ENCODE assay signal across 14 mouse cellular contexts in the genomic region with DNA sequence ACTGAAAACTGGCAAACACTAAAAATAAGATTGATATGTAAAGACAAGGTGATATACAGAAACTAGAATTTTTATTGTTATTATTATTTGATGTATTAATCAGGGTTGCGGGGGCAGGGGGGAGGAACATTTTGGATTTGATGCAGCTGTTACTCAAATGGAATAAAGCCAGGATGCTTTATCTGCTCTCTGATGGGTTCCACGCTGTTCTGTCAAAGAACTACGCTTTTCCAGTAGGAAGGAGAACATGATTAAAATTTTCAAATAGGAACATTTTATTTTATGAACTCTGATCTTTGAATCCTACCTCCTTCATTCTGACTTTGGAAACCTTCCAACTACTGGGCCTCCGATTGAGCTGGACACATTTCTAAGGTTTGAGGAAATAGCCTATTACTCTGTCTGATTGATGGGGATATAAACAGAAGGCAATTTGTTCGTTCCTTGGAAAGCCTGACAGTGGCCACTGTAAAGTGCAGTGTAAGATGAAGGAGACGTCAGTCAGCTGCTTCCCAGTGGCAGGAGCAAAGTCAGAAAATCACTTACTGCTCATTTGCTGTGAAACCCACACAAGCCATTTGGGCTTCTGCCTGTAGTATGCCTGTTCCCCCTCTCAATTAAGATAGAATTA.
DNase-seq lines count a peak whose midpoint lies in the region; ATAC-seq and TF ChIP-seq lines count a peak whose summit lies in the region.
"Had no signal": no experiment of that assay in that cellular context is flagged by ENCODE, and none has a peak within 500 bp of the region (broad histone marks: within the 10 kb centered on the region; RNA-seq: fewer than 3 reads in every experiment).

No protein-coding gene starts in this region.

- H3K36me3 ChIP-seq in lung, embryonic 14.5 days (ENCODE audit: insufficient read depth) = no peaks in the 10 kb centered on the region
- no peaks in the 10 kb centered on the region for H3K36me3 ChIP-seq in lung, postnatal 0 days (ENCODE audit: insufficient read depth, low read length)
- H3K36me3 ChIP-seq in forebrain, postnatal 0 days (ENCODE audit: insufficient read depth) = no peaks in the 10 kb centered on the region

- no peak overlapping the region for H3K27ac ChIP-seq in lung, embryonic 14.5 days (ENCODE audit: low read depth)
- H3K27ac ChIP-seq in lung, postnatal 0 days (ENCODE audit: low read length) = no peak overlapping the region
- no peak overlapping the region for H3K27ac ChIP-seq in forebrain, postnatal 0 days (ENCODE audit: low read depth, low read length)
- no peak overlapping the region for H3K27ac ChIP-seq in cerebellum, adult 2 months (ENCODE audit: insufficient read depth, low read length)
- H3K27ac ChIP-seq: heart, adult 2 months had no signal

- H3K9me3 ChIP-seq in lung, embryonic 14.5 days (ENCODE audit: low read depth, low read length) = no peaks in the 10 kb centered on the region
- H3K9me3 ChIP-seq in lung, postnatal 0 days (ENCODE audit: low read length) = no peaks in the 10 kb centered on the region
- no peaks in the 10 kb centered on the region for H3K9me3 ChIP-seq in forebrain, postnatal 0 days (ENCODE audit: low read length)

- H3K4me1 ChIP-seq in lung, embryonic 14.5 days (ENCODE audit: insufficient read depth) = no peaks in the 10 kb centered on the region
- H3K4me1 ChIP-seq in lung, postnatal 0 days (ENCODE audit: insufficient read depth, low read depth, low read length) = no peaks in the 10 kb centered on the region
- H3K4me1 ChIP-seq in forebrain, postnatal 0 days (ENCODE audit: insufficient read depth) = no peaks in the 10 kb centered on the region
- H3K4me1 ChIP-seq in cerebellum, adult 2 months (ENCODE audit: control insufficient read depth, insufficient read depth, low read length) = no peaks in the 10 kb centered on the region

- 26% methylated on average over 6 of the region's 6 CpGs for WGBS in lung, embryonic 14.5 days
- 37% methylated on average over 6 of the region's 6 CpGs for WGBS in lung, postnatal 0 days
- WGBS in forebrain, postnatal 0 days = 36% methylated on average over 6 of the region's 6 CpGs
- 16% methylated on average over 6 of the region's 6 CpGs for WGBS in cerebellum, adult 2 months

- no peak overlapping the region for H3K4me3 ChIP-seq in lung, embryonic 14.5 days (ENCODE audit: low read depth, low read length)
- no peak overlapping the region for H3K4me3 ChIP-seq in lung, postnatal 0 days (ENCODE audit: low read depth, low read length)
- H3K4me3 ChIP-seq in forebrain, postnatal 0 days (ENCODE audit: low read depth, low read length) = no peak overlapping the region
- no peak overlapping the region for H3K4me3 ChIP-seq in cerebellum, adult 2 months (replicated peaks; ENCODE audit: insufficient read depth, low read depth, low read length)
- H3K4me3 ChIP-seq: heart, adult 2 months had no signal

- H3K27me3 ChIP-seq in lung, embryonic 14.5 days (ENCODE audit: insufficient read depth, low read length) = no peaks in the 10 kb centered on the region
- H3K27me3 ChIP-seq in lung, postnatal 0 days (replicated peaks; ENCODE audit: insufficient read depth, low read length) = no peaks in the 10 kb centered on the region
- no peaks in the 10 kb centered on the region for H3K27me3 ChIP-seq in forebrain, postnatal 0 days (ENCODE audit: insufficient read depth, low read length)
- no peaks in the 10 kb centered on the region for H3K27me3 ChIP-seq in cerebellum, adult 2 months (ENCODE audit: control insufficient read depth, insufficient read depth, low read length)

- no peak for TF ChIP-seq CTCF in lung, embryonic 14.5 days (IDR thresholded peaks at IDR 0.05; ENCODE audit: low read depth)
- no peak for TF ChIP-seq CTCF in lung, postnatal 0 days (IDR thresholded peaks at IDR 0.05)
- TF ChIP-seq CTCF in forebrain, postnatal 0 days (IDR thresholded peaks at IDR 0.05; ENCODE audit: low read depth) = no peak
- no peak for TF ChIP-seq CTCF in cerebellum, adult 2 months (IDR thresholded peaks at IDR 0.05; ENCODE audit: borderline replicate concordance, insufficient read depth, low read depth, low read length)

- no peak overlapping the region for H3K9ac ChIP-seq in lung, embryonic 14.5 days
- H3K9ac ChIP-seq in lung, postnatal 0 days (replicated peaks; ENCODE audit: low read depth) = no peak overlapping the region
- no peak overlapping the region for H3K9ac ChIP-seq in forebrain, postnatal 0 days

- ATAC-seq in lung, embryonic 14.5 days (ENCODE audit: insufficient read depth) = peak; percentile 75; the same call in 1 of the 2 replicates
- no peak for ATAC-seq in lung, postnatal 0 days
- peak; percentile 42 for ATAC-seq in forebrain, postnatal 0 days

- DNase-seq in embryo, embryonic 11 days = peak; percentile 1
- no peak for DNase-seq in embryo, embryonic 10 days (ENCODE audit: low spot score)
- DNase-seq in lung, embryonic 14.5 days = peak; percentile 61
- no peak for DNase-seq in lung, postnatal 0 days (ENCODE audit: low spot score)
- DNase-seq in forebrain, postnatal 0 days = no peak
- peak; percentile 28 to 45 for DNase-seq in kidney, postnatal 4 days
- DNase-seq in ovary, postnatal 14 days (ENCODE audit: low spot score) = no peak
- no peak for DNase-seq in cerebellum, adult 2 months
- DNase-seq: adrenal gland, adult 2 months; heart, adult 2 months; lung, postnatal 36 days; spleen, adult 18-20 months; thymus, adult 18-20 months had no signal

- no peak for TF ChIP-seq POLR2A in cerebellum, adult 2 months (IDR thresholded peaks at IDR 0.05; ENCODE audit: borderline replicate concordance, insufficient read depth, low read length)

- TF ChIP-seq EP300 in lung, postnatal 0 days (IDR thresholded peaks at IDR 0.05) = no peak

- H3K4me2 ChIP-seq in lung, embryonic 14.5 days = no peak overlapping the region
- no peak overlapping the region for H3K4me2 ChIP-seq in lung, postnatal 0 days (replicated peaks; ENCODE audit: low read depth, low read length)
- H3K4me2 ChIP-seq in forebrain, postnatal 0 days (ENCODE audit: low read depth) = no peak overlapping the region
- H3K4me2 ChIP-seq: liver, embryonic 11.5 days had no signal

Comparison
In these comparisons a context has a peak if more than half of its experiments do, and no peak if none do; other contexts are left out.
1. DNase-seq: peak in embryo, embryonic 11 days (single experiment), lung, embryonic 14.5 days (single experiment) and kidney, postnatal 4 days (2 of 2); none in embryo, embryonic 10 days (single experiment), lung, postnatal 0 days (single experiment), forebrain, postnatal 0 days (single experiment), ovary, postnatal 14 days (single experiment) and cerebellum, adult 2 months (0 of 2).